Mouse (Mus musculus) left cerebral cortex, adult 2 months (tissue): Measurements from ENCODE around the gene Dnah2. TPM values are rescaled to one million over a fixed set of nuclear protein-coding genes. Genes with fewer than 3 reads are reported as not detected.

Experiments used
- DNase-seq, 2 experiments: peaks; one replicate each; pipeline ENCODE4 v3.0.0; 2021 to 2022; ENCODE audit warnings: low spot score in 2 of 2, mixed read lengths in 1 of 2; ENCODE audit errors: extremely low spot score in 1 of 2
- H3K27ac ChIP-seq: fragments of 200-600 bp; 2 replicates; pipeline ENCODE4 v1.8.1; 2022
- H3K4me3 ChIP-seq: fragments of 200-600 bp; 2 replicates; pipeline ENCODE4 v1.8.1; 2022
- CTCF ChIP-seq: fragments of 200-600 bp; IDR thresholded peaks from 2 replicates; pipeline ENCODE4 v1.8.1; 2022; ENCODE audit warnings: antibody characterized with exemption, mild to moderate bottlenecking, moderate library complexity
- intact Hi-C: fragments of 180-260 bp; cut with DNase I; formaldehyde crosslinking; loops from one replicate; pipeline ENCODE4 v1.15.1; 2025
- total RNA-seq, 2 experiments: library from RNA; stranded (reverse); gene quantifications; 2 replicates each; pipeline ENCODE4 v1.2.3; 2021

Dnah2 gene
- total RNA-seq, 2 experiments from 2014 or later = 2.7 to 3.7 TPM

- no peak overlapping the region for H3K4me3 ChIP-seq
- intact Hi-C loops = no loop called here
- TF ChIP-seq CTCF = no peak
- no peak overlapping the region for H3K27ac ChIP-seq
- no peak for DNase-seq
These were observed 101.6 kb downstream of the Dnah2 start for GRCm38 (mm10) chr11:69447299-69447698.

DNA sequence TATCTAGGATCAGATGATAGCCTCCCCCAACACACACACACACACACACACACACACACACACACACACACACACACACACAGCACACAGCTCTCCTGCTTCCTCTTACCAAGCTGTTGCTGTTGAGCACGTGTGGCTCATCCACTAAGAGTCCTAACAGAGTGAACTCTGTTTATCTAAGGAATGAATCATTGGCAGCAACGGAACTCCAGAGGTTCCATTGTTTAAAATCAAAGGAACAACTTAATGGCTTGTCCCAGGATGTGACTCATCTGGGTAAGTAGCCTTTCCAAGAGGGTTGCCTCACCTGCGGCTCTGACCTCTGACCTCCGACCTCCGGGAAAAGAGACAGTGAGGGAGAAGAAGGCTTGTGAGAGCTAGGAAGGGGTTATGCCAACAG is 105.6 kb downstream of the Dnah2 start:
- no peak for DNase-seq
- H3K27ac ChIP-seq = no peak overlapping the region
- intact Hi-C loops = no loop called here
- no peak for TF ChIP-seq CTCF
- no peak overlapping the region for H3K4me3 ChIP-seq

GRCm38 (mm10) chr11:69437291-69437690 is 111.6 kb downstream of the Dnah2 start:
- intact Hi-C loops = loop anchor here (5.0 kb wide), 1 partner anchor 65 kb away; no protein-coding TSS in a partner anchor
- H3K4me3 ChIP-seq = no peak overlapping the region
- DNase-seq = no peak
- no peak for TF ChIP-seq CTCF
- H3K27ac ChIP-seq = no peak overlapping the region

GRCm38 (mm10) chr11:69433189-69433588 is 115.7 kb downstream of the Dnah2 start:
- H3K4me3 ChIP-seq = no peak overlapping the region
- no peak for TF ChIP-seq CTCF
- intact Hi-C loops = loop anchor here (2.0 kb wide), 1 partner anchor 82 kb away; no protein-coding TSS in a partner anchor

DNA sequence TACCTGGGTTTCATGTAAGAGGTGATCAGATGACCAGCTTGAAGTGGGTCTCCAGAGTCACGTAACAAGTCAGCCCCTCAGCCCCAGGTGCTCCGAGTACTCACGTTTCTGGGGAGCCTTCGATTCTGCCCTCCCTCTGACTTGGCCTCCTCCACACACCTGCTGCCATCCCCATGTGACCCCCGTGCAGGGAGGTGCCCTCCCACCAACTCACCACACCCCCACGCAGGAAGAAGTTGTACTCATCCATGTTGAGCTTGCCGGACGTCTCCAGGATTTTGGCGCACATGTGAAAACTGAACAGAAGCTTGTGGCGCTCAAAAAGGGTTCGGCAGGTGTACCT is 116.3 kb downstream of the Dnah2 start:
- intact Hi-C loops = loop anchor here (1.0 to 2.0 kb wide), 2 partner anchors 31 to 82 kb away; no protein-coding TSS in a partner anchor
- no peak for TF ChIP-seq CTCF
- Histone ChIP-seq H3K4me3 (no peak overlapping the region), H3K27ac (no peak overlapping the region)
- no peak for DNase-seq

More at GRCm38 (mm10) chr11:69433189-69433588, 115.7 kb downstream of the Dnah2 start:
- DNase-seq = no peak
- no peak overlapping the region for H3K27ac ChIP-seq

DNA sequence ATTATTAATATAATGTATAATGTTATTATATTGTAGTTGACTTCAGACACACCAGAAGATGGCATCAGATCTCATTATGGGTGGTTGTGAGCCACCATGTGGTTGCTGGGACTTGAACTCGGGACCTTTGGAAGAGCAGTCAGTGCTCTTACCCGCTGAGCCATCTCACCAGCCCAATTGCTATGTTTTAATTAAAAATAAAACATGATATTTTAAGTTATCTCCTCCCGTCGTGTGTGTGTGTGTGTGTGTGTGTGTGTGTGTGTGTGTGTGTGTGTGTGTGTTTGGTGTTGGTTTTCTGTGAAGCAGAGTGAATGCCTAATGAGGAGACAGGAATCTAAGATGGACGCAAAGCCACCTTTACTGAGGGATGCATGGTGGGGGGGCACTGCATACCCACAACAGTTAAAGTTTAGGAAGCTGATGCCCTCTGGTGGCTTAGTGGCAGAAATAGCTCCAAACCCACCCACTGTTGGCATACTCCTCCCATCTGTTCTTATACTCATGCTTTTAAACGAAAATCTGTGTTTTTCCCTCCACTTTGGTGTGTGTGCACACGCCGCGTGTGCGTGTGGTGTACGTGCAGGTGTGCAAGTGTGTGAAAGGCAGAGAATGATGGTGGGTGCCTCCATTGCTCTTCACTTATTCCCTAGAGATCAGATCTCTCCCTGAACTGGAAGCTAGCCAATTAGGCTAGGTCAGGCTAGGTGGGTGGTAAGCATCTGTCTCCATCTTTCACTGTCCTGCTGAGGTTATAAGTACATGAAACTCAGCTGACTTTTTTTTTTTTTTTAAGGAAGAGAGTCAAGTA is 116.9 kb downstream of the Dnah2 start:
- peak; percentile 69 for TF ChIP-seq CTCF
- Histone ChIP-seq H3K4me3 (no peak overlapping the region), H3K27ac (no peak overlapping the region)
- intact Hi-C loops = loop anchor here (1.0 to 2.0 kb wide), 2 partner anchors 31 to 83 kb away; no protein-coding TSS in a partner anchor
- DNase-seq = peak; percentile 56 to 70

DNA sequence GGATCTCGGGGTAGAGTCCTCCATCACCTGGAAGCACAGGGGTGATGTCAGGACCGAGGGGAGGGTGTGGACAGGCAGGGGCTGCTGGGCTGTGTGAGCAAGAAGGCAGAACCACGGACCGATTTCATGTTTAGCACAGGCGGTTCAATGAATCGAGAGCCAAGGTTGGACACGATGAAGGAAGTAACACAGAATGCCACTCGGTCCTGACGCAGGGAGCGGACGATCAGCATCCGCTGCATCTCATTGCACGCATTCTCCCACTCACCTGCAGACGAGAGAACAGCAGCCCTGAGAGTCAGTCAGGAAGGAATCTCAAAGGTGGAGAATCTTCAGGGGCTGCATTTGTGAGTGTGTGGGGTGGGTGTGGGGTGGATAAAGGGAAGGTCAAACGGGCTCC is 118.3 kb downstream of the Dnah2 start:
- TF ChIP-seq CTCF = no peak
- DNase-seq = no peak
- H3K4me3 ChIP-seq = no peak overlapping the region

GRCm38 (mm10) chr11:69429313-69429712 is 119.6 kb downstream of the Dnah2 start:
- DNase-seq = no peak
- H3K27ac ChIP-seq = no peak overlapping the region
- no peak overlapping the region for H3K4me3 ChIP-seq
- intact Hi-C loops = no loop called here
- no peak for TF ChIP-seq CTCF

More for the DNA sequence above, 118.3 kb downstream of the Dnah2 start:
- H3K27ac ChIP-seq = no peak overlapping the region
- intact Hi-C loops = no loop called here

DNA sequence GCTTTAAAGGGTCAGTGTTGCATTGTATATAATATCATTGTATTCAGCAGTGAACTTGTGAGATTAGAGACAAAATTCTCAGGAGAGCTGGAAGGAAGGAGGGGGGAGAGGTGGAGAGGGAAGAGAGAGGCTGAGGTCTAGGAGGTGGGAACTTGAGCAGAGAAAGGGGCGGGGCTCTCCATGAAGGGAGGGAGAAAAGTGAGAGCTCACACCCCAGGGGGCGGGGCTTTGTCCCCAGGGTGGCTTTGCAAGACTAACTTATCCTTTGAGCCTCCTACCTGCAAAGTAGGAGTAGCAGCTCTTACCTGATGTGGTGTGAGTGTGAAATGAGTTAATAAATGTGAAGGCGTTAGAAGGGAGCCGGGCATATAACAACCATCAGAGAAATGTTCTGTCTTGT is 120.2 kb downstream of the Dnah2 start:
- TF ChIP-seq CTCF = no peak
- no peak overlapping the region for H3K4me3 ChIP-seq
- intact Hi-C loops = no loop called here
- DNase-seq = no peak
- no peak overlapping the region for H3K27ac ChIP-seq

DNA sequence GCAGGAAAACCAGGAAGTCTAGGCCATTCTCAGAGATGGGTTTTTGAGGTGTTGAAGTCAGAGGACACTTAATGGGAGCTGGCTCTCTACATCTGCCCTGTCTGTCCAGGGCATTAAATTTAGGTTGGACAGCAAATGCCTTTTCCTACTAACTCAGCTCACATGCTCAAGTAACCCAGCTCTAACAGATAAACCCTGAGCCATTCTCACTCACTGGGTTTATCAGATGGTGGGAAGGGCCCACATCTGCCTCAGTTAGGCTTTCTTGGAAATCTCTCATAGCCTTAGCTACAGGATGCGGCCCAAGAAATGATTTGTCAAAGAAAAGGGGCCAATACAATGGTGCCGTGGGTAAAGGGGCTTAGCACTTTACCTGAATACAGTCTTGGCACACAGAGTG is 122.7 kb downstream of the Dnah2 start:
- TF ChIP-seq CTCF = no peak
- H3K27ac ChIP-seq = no peak overlapping the region
- intact Hi-C loops = no loop called here
- DNase-seq = no peak
- H3K4me3 ChIP-seq = no peak overlapping the region

GRCm38 (mm10) chr11:69423885-69424284 is 125.0 kb downstream of the Dnah2 start:
- no peak overlapping the region for H3K4me3 ChIP-seq
- DNase-seq = no peak
- intact Hi-C loops = no loop called here
- H3K27ac ChIP-seq = no peak overlapping the region
- no peak for TF ChIP-seq CTCF

- Histone ChIP-seq H3K27ac (no peak overlapping the region), H3K4me3 (no peak overlapping the region)
- no peak for DNase-seq
- intact Hi-C loops = no loop called here
- TF ChIP-seq CTCF = no peak
These were observed 126.1 kb downstream of the Dnah2 start for GRCm38 (mm10) chr11:69422842-69423241.
